Mouse (Mus musculus): ENCODE data around the gene Rpl3l.

DNA sequence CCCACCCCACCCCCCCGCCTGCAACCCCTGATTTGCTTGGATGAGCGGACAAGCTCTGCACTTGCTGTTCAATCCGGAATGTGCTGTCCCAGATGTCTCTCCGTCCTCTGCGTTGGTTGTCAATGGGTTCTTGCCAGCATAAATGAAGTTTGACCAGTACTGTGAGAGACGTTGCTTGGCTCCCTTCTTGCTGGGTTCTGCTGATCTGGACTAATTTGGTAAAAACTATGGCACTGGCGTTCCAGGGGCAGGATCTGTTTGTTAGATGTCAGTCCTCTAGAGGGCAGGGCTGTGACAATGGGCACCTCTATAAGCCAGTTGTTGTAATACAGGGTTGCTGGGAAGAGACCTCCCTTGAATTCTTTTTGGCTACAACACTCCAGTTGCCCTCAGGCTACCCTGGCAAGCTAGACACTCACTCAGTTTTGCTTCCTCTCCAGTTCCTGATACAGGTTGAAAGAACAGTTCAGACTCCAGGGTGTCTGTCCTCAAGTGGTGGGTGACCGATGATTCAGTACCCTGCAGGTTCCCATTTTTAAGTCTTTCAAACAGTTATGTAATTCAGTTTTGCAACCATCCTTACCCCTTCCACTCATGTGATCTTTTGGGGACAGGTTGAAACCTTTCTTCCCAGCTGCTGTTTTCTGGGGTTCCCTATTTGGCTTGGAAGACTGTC is 9.7 kb downstream of the Rpl3l start:
- TF ChIP-seq CTCF (IDR thresholded peaks at IDR 0.05; ENCODE audit: borderline replicate concordance, insufficient read depth, low read depth, low read length) = 0 out of 2 replicates have a peak, but pooled peaks have one; percentile 10
- no peak for TF ChIP-seq POLR2A (IDR thresholded peaks at IDR 0.05; ENCODE audit: borderline replicate concordance, insufficient read depth, low read length)

All from cerebellum, adult 2 months (tissue).